Mouse (Mus musculus): Measurements from ENCODE around the gene Nt5c3b.

DNA sequence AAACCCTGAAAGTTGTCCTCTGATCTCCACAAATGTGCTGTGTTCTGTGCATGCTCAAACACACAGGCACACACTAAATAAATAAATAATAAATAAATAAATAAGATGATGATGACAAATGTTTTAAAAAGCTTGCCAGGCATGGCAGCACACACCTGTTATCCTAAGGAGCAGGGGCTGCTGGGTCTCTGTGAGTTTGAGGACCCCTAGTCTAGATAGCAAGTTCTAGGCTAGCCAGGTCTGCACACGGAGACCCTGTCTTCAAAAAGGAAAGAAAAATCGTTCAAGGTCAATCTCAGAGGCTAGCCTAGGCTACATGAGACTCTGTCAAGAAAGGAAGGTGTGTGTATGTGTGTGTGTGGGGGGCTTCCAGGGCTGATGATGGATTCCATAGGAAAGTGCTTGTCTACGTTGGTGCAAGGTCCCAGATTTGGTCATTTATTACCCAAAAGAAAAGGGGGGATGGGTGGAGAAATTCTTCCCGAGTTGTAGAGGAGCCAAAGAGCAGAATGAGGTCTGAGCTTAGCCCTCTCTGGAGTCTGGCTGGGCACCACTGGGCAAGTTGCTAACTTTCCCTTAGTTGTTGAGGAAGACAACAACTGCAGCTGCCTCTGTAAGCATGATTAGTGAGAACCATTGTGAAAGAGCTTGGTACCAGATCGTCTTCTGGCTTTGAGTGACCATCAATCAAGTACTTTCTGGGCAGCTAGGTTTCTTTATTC is 47.1 kb downstream of the Nt5c3b start:
- no peak for TF ChIP-seq CTCF (IDR thresholded peaks at IDR 0.05; ENCODE audit: borderline replicate concordance, insufficient read depth, low read length)
- TF ChIP-seq POLR2A (IDR thresholded peaks at IDR 0.05; ENCODE audit: low read depth, low read length) = no peak

All from embryonic fibroblast, embryonic 13.5 days (primary cell).